Mouse (Mus musculus): ENCODE results near the gene BC025920. TPM values are rescaled to one million over a fixed set of nuclear protein-coding genes. Genes with fewer than 3 reads are reported as not detected.

BC025920 gene
- total and polyA plus RNA-seq, 3 experiments = 1.4 to 2.3 (median 1.6) TPM

GRCm38 (mm10) chr10:81568381-81569191, 37.5 kb upstream of the BC025920 start:
- in situ Hi-C loops (cut with MboI; ENCODE audit: low pct_ligation_motif_present, low pct_unique_long_range_greater_than_20kb, low sequenced_read_pairs) (no loop called here), dilution Hi-C loops (cut with MboI; ENCODE audit: extremely low pct_ligation_motif_present, extremely low pct_unique_long_range_greater_than_20kb, low sequenced_read_pairs) (no loop called here)
- peaks cover 96% of the 10 kb centered on the region for H3K27me3 ChIP-seq (replicated peaks)
- no peaks in the 10 kb centered on the region for H3K79me2 ChIP-seq (replicated peaks; ENCODE audit: control insufficient read depth, extremely low read depth, insufficient read depth, poor library complexity, severe bottlenecking)
- H3K4me1 ChIP-seq (ENCODE audit: control insufficient read depth in 1 of 2, insufficient read depth in 2 of 2) = peaks cover 0 to 9% of the 10 kb centered on the region in 2 experiments; a peak in 2 of 4 replicates
- no peak for DNase-seq (ENCODE audit: extremely low read depth)
- peaks cover 8 to 23% of the 10 kb centered on the region in 2 experiments for H3K36me3 ChIP-seq (replicated peaks in 1 of 2; ENCODE audit: control insufficient read depth in 1 of 2, insufficient read depth in 1 of 2, low read length in 1 of 2)
- no peak overlapping the region for H3K9ac ChIP-seq (ENCODE audit: insufficient read depth, low read depth)
- no peak overlapping the region for H3K4me2 ChIP-seq (ENCODE audit: insufficient read depth, low read depth, poor library complexity, severe bottlenecking)
- no peak overlapping the region for H3K4me3 ChIP-seq (replicated peaks in 1 of 3; ENCODE audit: low read depth in 2 of 3, low read length in 2 of 3, poor library complexity in 1 of 3)
- no peak overlapping the region for H3K27ac ChIP-seq (ENCODE audit: insufficient read depth, low read depth)
- TF ChIP-seq BHLHE40 (IDR thresholded peaks at IDR 0.05; ENCODE audit: low read depth, low read length) (no peak), POLR2A (IDR thresholded peaks at IDR 0.05; ENCODE audit: low read depth, low read length) (no peak), USF1 (IDR thresholded peaks at IDR 0.05; ENCODE audit: low read depth, low read length) (no peak), NELFE (IDR thresholded peaks at IDR 0.05; ENCODE audit: low read depth, low read length) (no peak), CHD2 (IDR thresholded peaks at IDR 0.05; ENCODE audit: low read length) (no peak), TCF12 (IDR thresholded peaks at IDR 0.05; ENCODE audit: low read depth, low read length) (no peak), ZNF384 (IDR thresholded peaks at IDR 0.05; ENCODE audit: low read depth, low read length) (no peak), RCOR1 (conservative IDR thresholded peaks at IDR 0.05; ENCODE audit: low read depth, low read length) (no peak), EP300 (IDR thresholded peaks at IDR 0.05; ENCODE audit: low read length) (no peak), SMC3 (IDR thresholded peaks at IDR 0.05; ENCODE audit: low read depth, low read length) (no peak), ETS1 (conservative IDR thresholded peaks at IDR 0.05; ENCODE audit: low read depth, low read length) (no peak), RAD21 (IDR thresholded peaks at IDR 0.05; ENCODE audit: low read depth, low read length) (no peak)
- no peaks in the 10 kb centered on the region for H3K9me3 ChIP-seq (replicated peaks; ENCODE audit: low read length)

- dilution Hi-C loops (cut with MboI; ENCODE audit: extremely low pct_ligation_motif_present, extremely low pct_unique_long_range_greater_than_20kb, low sequenced_read_pairs) = no loop called here
- H3K4me1 ChIP-seq (ENCODE audit: control insufficient read depth in 1 of 2, insufficient read depth in 2 of 2) = peaks cover 0 to 9% of the 10 kb centered on the region in 2 experiments; a peak in 2 of 4 replicates
- TF ChIP-seq CTCF (conservative IDR thresholded peaks at IDR 0.05 in 1 of 2, IDR thresholded peaks at IDR 0.05 in 1 of 2; ENCODE audit: low read depth in 2 of 2, low read length in 2 of 2) = no peak
- no peak for TF ChIP-seq EP300 (IDR thresholded peaks at IDR 0.05; ENCODE audit: low read length)
- no peak for TF ChIP-seq UBTF (IDR thresholded peaks at IDR 0.05; ENCODE audit: low read depth, low read length)
- no peak for TF ChIP-seq ZNF384 (IDR thresholded peaks at IDR 0.05; ENCODE audit: low read depth, low read length)
- TF ChIP-seq ZKSCAN1 (IDR thresholded peaks at IDR 0.05; ENCODE audit: borderline replicate concordance, low read depth, low read length) = no peak
- no peak for TF ChIP-seq E2F4 (IDR thresholded peaks at IDR 0.05; ENCODE audit: insufficient replicate concordance, low read depth, low read length)
- TF ChIP-seq GABPA (IDR thresholded peaks at IDR 0.05; ENCODE audit: insufficient replicate concordance, low read depth, low read length) = no peak
- no peak for TF ChIP-seq POLR2AphosphoS2 (IDR thresholded peaks at IDR 0.05; ENCODE audit: low read depth, low read length)
- TF ChIP-seq MAZ (IDR thresholded peaks at IDR 0.05; ENCODE audit: low read depth, low read length) = no peak
- no peak for TF ChIP-seq KAT2A (IDR thresholded peaks at IDR 0.05; ENCODE audit: insufficient replicate concordance, low read length)
- no peak for TF ChIP-seq USF2 (conservative IDR thresholded peaks at IDR 0.05; ENCODE audit: low read depth, low read length)
- TF ChIP-seq TBP (conservative IDR thresholded peaks at IDR 0.05; ENCODE audit: low read depth, low read length) = no peak
- TF ChIP-seq MEF2A (IDR thresholded peaks at IDR 0.05; ENCODE audit: borderline replicate concordance, low read depth, low read length) = no peak
- TF ChIP-seq MXI1 (IDR thresholded peaks at IDR 0.05; ENCODE audit: low read depth, low read length) = no peak
- TF ChIP-seq SIN3A (IDR thresholded peaks at IDR 0.05; ENCODE audit: low read length) = no peak
- TF ChIP-seq MYC (IDR thresholded peaks at IDR 0.05; ENCODE audit: low read depth, low read length) = no peak
- TF ChIP-seq JUN (IDR thresholded peaks at IDR 0.05; ENCODE audit: insufficient read depth, low read depth, low read length) = no peak
- H3K79me2 ChIP-seq (replicated peaks; ENCODE audit: control insufficient read depth, extremely low read depth, insufficient read depth, poor library complexity, severe bottlenecking) = no peaks in the 10 kb centered on the region
- in situ Hi-C loops (cut with MboI; ENCODE audit: low pct_ligation_motif_present, low pct_unique_long_range_greater_than_20kb, low sequenced_read_pairs) = no loop called here
- no peak overlapping the region for H3K4me3 ChIP-seq (replicated peaks in 1 of 3; ENCODE audit: low read depth in 2 of 3, low read length in 2 of 3, poor library complexity in 1 of 3)
- H3K4me2 ChIP-seq (ENCODE audit: insufficient read depth, low read depth, poor library complexity, severe bottlenecking) = no peak overlapping the region
- H3K27me3 ChIP-seq (replicated peaks) = peaks cover 96% of the 10 kb centered on the region
- H3K36me3 ChIP-seq (replicated peaks in 1 of 2; ENCODE audit: control insufficient read depth in 1 of 2, insufficient read depth in 1 of 2, low read length in 1 of 2) = peaks cover 8 to 16% of the 10 kb centered on the region in 2 experiments
- no peak overlapping the region for H3K9ac ChIP-seq (ENCODE audit: insufficient read depth, low read depth)
- no peak overlapping the region for H3K27ac ChIP-seq (ENCODE audit: insufficient read depth, low read depth)
- H3K9me3 ChIP-seq (replicated peaks; ENCODE audit: low read length) = peaks cover 7% of the 10 kb centered on the region
- DNase-seq (ENCODE audit: extremely low read depth) = no peak
Measured at GRCm38 (mm10) chr10:81569507-81570237, 36.4 kb upstream of the BC025920 start.

Measured in CH12.LX (cell line).